Mouse (Mus musculus): ENCODE measurements around the gene Slc16a8. TPM values are rescaled to one million over a fixed set of nuclear protein-coding genes. Genes with fewer than 3 reads are reported as not detected.

The Slc16a8 gene
- polyA plus RNA-seq, 1 experiment from 2014 or later, result 0.50 TPM

DNA sequence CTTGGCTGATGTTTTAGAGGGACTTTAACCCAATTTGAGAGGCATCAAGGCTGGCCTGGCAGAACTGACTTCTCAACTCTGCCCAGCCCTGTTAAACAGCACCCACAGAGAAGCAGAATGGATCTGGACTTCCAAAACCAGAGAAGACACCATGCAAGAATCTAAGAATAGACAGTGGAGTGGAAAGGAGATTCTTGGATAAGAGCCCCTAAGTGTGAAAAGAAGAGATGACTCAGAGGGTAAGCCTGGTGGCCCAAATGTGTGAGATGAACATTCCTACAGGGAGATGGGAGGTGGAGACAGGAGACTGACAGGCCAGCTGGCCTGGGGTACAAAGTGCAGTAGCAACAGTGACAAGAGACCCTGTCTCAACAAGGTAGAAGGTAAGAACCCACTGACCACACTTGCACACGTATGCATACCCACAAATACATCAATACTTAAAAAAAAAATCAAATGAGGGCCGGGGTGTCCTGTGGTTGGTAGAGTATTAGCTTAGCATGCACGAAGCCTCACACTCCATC lies 8.3 kb upstream of the Slc16a8 start:
- H3K4me2 ChIP-seq (replicated peaks), result peak overlapping the region; percentile 100; the same call in 1 of the 2 replicates
- WGBS, result 90% methylated on average over 3 of the region's 3 CpGs
- H3K9me3 ChIP-seq, result no peaks in the 10 kb centered on the region
- H3K9ac ChIP-seq, result no peak overlapping the region
- peaks cover 19% of the 10 kb centered on the region; the same call in 1 of the 2 replicates for H3K4me1 ChIP-seq
- peaks cover 52% of the 10 kb centered on the region for H3K27me3 ChIP-seq
- ATAC-seq (ENCODE audit: insufficient number of reproducible peaks, insufficient read depth, low FRiP score, low TSS enrichment), result no peak
- no peak overlapping the region for H3K27ac ChIP-seq
- no peak overlapping the region for H3K4me3 ChIP-seq
- no peaks in the 10 kb centered on the region for H3K36me3 ChIP-seq

DNA sequence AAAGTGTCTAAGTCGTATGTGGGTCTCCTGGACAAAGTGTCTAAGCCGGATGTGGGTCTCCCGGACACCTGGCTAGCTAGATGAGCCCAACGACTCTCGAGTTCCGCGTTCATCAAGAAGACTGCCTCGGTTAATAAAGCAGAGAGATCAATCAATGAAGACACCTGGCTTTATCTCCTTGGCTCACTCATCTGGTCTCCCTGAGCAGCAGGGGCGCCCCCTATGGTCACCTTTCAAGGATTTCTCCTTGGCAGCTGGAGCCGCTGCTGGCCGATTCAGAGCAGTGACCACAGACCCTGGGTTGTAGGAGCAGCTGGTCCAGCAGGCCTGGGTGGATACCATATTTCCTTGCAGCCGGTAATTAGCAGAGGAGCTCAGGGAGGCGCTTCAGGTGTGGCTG lies 7.8 kb upstream of the Slc16a8 start:
- Histone ChIP-seq H3K9me3 (no peaks in the 10 kb centered on the region), H3K4me3 (no peak overlapping the region), H3K9ac (no peak overlapping the region), H3K27ac (no peak overlapping the region), H3K27me3 (peaks cover 52% of the 10 kb centered on the region), H3K36me3 (no peaks in the 10 kb centered on the region), H3K4me2 (replicated peaks) (peak overlapping the region; percentile 100), H3K4me1 (peaks cover 19% of the 10 kb centered on the region; the same call in 1 of the 2 replicates)
- no peak for ATAC-seq (ENCODE audit: insufficient number of reproducible peaks, insufficient read depth, low FRiP score, low TSS enrichment)
- 22% methylated on average over 13 of the region's 13 CpGs for WGBS

DNA sequence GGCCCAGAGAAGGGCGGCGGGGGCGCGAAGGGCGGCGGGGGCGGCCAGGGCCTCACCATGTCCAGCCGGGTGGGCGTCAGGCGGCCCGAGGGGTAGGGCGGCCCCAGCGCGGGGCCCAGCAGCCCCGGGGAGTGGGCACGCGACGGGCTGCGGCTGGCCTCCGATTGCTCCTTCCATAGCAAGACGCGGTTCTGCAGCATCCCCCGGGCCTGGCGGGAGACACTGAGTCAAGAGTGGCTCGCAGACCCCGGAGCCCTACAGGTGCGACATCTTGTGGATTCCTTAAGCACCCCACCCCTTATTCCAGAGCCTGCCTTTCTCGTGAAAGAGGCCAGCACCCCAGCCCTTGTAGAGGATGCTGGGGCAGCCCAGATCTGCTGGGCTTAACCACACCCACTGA lies 7.2 kb upstream of the Slc16a8 start:
- H3K4me1 ChIP-seq, result peaks cover 19% of the 10 kb centered on the region; the same call in 1 of the 2 replicates
- peaks cover 52% of the 10 kb centered on the region for H3K27me3 ChIP-seq
- no peaks in the 10 kb centered on the region for H3K36me3 ChIP-seq
- peak; percentile 41 for ATAC-seq (ENCODE audit: insufficient number of reproducible peaks, insufficient read depth, low FRiP score, low TSS enrichment)
- H3K27ac ChIP-seq, result no peak overlapping the region
- WGBS, result 1% methylated on average over 26 of the region's 28 CpGs
- H3K4me3 ChIP-seq, result peak overlapping the region; percentile 77
- H3K4me2 ChIP-seq (replicated peaks), result peak overlapping the region; percentile 100
- H3K9ac ChIP-seq, result peak overlapping the region; percentile 71
- no peaks in the 10 kb centered on the region for H3K9me3 ChIP-seq

DNA sequence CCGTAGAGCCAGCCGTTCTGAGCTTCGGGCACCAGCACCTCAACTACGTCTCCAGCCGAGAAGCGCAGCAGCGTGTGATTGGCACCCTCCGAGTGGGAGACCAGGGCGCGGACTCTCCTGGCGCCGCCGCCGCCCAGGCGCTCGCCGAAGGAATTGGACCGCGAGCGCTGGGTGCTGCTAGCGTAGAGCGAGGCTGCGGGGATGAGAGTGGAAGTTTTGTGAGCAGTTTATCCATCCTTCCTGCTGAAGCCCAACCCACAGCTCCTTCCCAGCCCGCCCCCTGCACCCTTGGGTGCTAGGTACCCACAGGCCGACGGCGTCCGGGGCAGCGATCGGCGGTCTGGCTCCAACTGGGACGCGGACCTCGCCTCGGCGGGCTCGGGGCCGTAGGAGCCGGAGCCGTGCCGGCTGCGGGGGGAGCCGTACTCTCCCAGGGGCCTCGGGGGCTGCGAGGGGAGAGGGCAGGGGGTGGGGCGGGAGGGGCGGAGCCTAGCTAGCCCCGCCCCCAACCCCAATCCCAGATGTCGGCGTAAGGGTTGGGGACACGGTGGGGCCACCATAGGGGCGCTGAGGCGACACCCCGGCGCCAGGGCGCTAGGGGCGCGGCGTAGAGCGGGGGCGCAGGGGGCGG lies 6.6 kb upstream of the Slc16a8 start:
- Histone ChIP-seq H3K27ac (no peak overlapping the region), H3K36me3 (no peaks in the 10 kb centered on the region), H3K27me3 (peaks cover 52% of the 10 kb centered on the region), H3K4me2 (replicated peaks) (peak overlapping the region; percentile 100), H3K4me3 (peak overlapping the region; percentile 77), H3K4me1 (peaks cover 19% of the 10 kb centered on the region; the same call in 1 of the 2 replicates), H3K9ac (peak overlapping the region; percentile 71), H3K9me3 (no peaks in the 10 kb centered on the region)
- ATAC-seq (ENCODE audit: insufficient number of reproducible peaks, insufficient read depth, low FRiP score, low TSS enrichment), result peak; percentile 47
- 2% methylated on average over 54 of the region's 62 CpGs for WGBS

DNA sequence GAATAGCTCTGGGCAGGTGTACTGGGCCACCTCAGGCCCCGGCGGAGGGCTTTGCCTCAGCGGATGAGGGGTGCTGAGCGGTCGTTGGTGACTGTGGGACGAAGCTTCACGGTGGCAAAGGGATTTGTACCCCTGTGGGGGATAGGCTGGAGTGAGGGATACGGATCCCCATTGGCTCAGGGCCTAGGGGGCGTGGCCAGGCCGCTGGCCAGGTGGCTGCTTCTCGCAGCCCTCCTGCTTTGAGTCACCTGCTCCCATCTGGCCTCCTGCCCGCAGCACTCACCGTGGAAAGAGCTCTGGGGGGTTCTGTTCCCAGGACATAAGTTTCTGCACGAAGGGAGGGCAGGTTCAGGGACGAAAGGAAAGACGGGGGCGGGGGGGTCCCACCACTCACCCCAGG lies 4.0 kb upstream of the Slc16a8 start:
- Histone ChIP-seq H3K36me3 (no peaks in the 10 kb centered on the region), H3K27me3 (peaks cover 66% of the 10 kb centered on the region), H3K27ac (no peak overlapping the region), H3K4me3 (no peak overlapping the region), H3K9ac (no peak overlapping the region), H3K4me2 (replicated peaks) (no peak overlapping the region), H3K4me1 (peaks cover 19% of the 10 kb centered on the region; the same call in 1 of the 2 replicates), H3K9me3 (no peaks in the 10 kb centered on the region)
- WGBS, result 36% methylated on average over 17 of the region's 17 CpGs
- ATAC-seq (ENCODE audit: insufficient number of reproducible peaks, insufficient read depth, low FRiP score, low TSS enrichment), result no peak

DNA sequence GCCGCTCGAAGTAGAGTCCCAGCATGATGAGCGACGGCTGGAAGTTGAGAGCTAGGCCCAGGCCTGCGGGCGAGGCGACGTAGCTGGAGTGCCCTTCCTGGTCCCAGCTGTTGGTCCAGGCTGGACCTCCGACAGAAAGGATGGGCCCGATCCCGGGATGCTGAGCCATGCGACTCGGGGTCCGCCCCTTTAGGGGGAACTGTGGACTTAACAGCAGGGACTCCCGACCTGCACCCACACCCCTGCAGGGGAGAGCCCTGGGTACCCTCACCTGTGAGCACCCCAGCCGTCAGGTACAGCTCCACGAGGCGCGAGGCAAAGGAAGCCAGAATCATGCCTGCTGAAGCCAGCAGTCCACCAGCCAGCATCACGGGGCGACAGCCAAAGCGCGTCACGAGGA lies 2.0 kb downstream of the Slc16a8 start:
- Histone ChIP-seq H3K9ac (peak overlapping the region; percentile 66), H3K4me2 (replicated peaks) (peak overlapping the region; percentile 73), H3K27me3 (peaks cover 44% of the 10 kb centered on the region), H3K4me3 (peak overlapping the region; percentile 37), H3K27ac (no peak overlapping the region), H3K9me3 (no peaks in the 10 kb centered on the region), H3K4me1 (peaks cover 20% of the 10 kb centered on the region), H3K36me3 (peaks cover 17% of the 10 kb centered on the region)
- no peak for ATAC-seq (ENCODE audit: insufficient number of reproducible peaks, insufficient read depth, low FRiP score, low TSS enrichment)
- WGBS, result 30% methylated on average over 24 of the region's 24 CpGs

DNA sequence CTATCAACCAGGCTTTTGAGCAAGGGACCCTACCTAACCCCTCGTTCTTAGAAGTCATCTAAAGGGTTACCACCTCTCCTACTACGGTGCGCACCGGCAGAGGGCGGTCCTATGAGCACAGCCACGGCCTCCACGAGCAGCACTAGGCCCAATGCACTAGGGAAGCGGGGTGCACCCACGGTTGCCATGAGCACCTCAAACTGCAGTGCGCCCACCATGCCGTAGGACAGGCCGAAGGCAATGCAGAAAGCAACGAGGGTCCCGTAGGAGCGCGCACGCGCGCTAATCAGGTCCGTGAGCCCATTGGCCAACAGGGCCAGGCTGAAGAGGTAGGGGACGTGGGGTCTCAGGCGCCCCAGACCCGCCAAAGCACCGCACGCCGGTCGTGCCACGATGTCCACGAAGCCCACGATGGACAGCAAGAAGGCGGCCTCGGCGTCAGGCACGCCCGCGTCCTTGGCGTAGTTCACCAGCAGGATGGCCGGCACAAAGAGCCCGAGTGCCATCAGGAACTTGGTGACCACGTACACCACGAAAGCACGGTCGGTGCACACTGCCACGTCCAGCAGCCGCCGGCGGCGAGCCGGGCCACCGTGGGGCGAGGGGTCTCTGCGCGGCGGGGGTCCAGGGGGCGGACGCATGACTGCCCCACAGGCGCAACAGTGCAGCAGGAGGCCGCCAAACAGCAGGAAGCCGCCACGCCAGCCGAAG lies 2.6 kb downstream of the Slc16a8 start:
- H3K9me3 ChIP-seq, result no peaks in the 10 kb centered on the region
- peak overlapping the region; percentile 66 for H3K9ac ChIP-seq
- 4% methylated on average over 57 of the region's 61 CpGs for WGBS
- no peak overlapping the region for H3K27ac ChIP-seq
- H3K4me1 ChIP-seq, result peaks cover 20% of the 10 kb centered on the region
- H3K27me3 ChIP-seq, result peaks cover 44% of the 10 kb centered on the region
- ATAC-seq (ENCODE audit: insufficient number of reproducible peaks, insufficient read depth, low FRiP score, low TSS enrichment), result 0 out of 2 replicates have a peak, but pooled peaks have one; percentile 41
- peak overlapping the region; percentile 73 for H3K4me2 ChIP-seq (replicated peaks)
- peak overlapping the region; percentile 37 for H3K4me3 ChIP-seq
- H3K36me3 ChIP-seq, result peaks cover 20% of the 10 kb centered on the region

DNA sequence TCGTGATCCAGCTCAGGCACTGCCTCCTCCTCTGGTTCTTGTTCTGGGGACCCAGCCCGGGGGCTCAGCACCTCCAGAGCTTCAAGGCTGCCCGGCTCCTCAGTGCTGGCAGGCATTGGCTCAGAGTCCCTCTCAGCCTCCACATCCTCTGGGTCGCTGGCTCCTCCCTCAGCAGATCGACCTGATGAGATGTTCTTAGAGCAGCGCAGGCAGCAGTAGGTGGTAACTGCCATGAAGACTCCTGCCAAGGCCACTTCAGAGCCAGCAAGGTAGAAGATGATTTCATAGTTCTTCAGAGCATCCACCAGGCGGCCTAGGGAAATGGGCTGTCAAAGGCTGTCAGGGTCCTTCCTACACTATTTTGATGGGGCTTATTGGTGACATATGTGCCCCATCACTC lies 3.4 kb downstream of the Slc16a8 start:
- peaks cover 20% of the 10 kb centered on the region for H3K4me1 ChIP-seq
- peaks cover 28% of the 10 kb centered on the region for H3K36me3 ChIP-seq
- no peak overlapping the region for H3K4me2 ChIP-seq (replicated peaks)
- H3K9me3 ChIP-seq, result no peaks in the 10 kb centered on the region
- no peak overlapping the region for H3K9ac ChIP-seq
- H3K27me3 ChIP-seq, result peaks cover 44% of the 10 kb centered on the region
- no peak for ATAC-seq (ENCODE audit: insufficient number of reproducible peaks, insufficient read depth, low FRiP score, low TSS enrichment)
- 59% methylated on average over 7 of the region's 7 CpGs for WGBS
- no peak overlapping the region for H3K27ac ChIP-seq
- H3K4me3 ChIP-seq, result no peak overlapping the region

DNA sequence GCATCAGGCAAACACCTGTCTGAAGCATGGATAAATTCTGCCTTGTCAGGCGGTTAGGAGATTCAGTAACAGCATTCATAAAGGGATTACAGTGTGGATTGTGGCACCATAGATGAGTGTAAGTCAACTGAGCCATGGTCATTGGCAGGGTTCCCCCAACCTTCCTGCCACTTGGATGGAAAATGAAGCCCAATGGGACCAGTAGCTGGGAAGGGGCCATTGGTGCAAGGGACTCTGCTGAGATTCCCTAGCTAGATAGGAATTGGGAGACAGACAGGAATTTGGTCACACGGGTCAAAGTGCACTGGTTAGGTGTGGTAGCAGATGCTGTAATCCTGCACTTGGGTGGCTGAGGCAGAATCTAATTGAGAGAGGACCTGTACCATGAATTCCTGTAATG lies 4.3 kb downstream of the Slc16a8 start:
- Histone ChIP-seq H3K36me3 (peaks cover 37% of the 10 kb centered on the region), H3K9me3 (no peaks in the 10 kb centered on the region), H3K4me2 (replicated peaks) (no peak overlapping the region), H3K27me3 (peaks cover 44% of the 10 kb centered on the region), H3K4me3 (no peak overlapping the region), H3K9ac (no peak overlapping the region), H3K4me1 (peaks cover 20% of the 10 kb centered on the region), H3K27ac (no peak overlapping the region)
- ATAC-seq (ENCODE audit: insufficient number of reproducible peaks, insufficient read depth, low FRiP score, low TSS enrichment), result no peak
- 69% methylated on average over 2 of the region's 2 CpGs for WGBS

DNA sequence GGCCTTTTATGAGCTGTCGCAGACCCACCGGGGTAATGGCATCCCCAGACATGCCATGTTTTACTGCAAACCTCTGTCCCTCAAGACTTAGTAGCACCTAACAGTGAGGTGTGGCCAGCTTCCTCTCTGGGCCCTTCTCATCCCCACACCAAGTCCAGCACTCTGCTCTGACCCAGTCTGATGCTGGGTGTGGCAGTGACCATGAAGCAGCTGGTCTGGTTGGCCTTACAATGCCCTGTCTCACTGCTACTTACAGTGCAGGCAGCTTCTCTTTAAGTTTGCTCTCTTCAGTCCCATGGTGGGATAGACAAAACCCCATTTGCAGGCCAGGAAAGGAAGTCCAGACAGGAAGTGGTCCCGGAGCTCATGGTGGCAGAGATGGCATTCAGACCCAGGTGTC lies 9.2 kb downstream of the Slc16a8 start:
- no peaks in the 10 kb centered on the region for H3K9me3 ChIP-seq
- H3K4me3 ChIP-seq, result no peak overlapping the region
- H3K9ac ChIP-seq, result no peak overlapping the region
- ATAC-seq (ENCODE audit: insufficient number of reproducible peaks, insufficient read depth, low FRiP score, low TSS enrichment), result no peak
- H3K27ac ChIP-seq, result no peak overlapping the region
- no peak overlapping the region for H3K4me2 ChIP-seq (replicated peaks)
- WGBS, result 89% methylated on average over 3 of the region's 3 CpGs
- no peaks in the 10 kb centered on the region for H3K27me3 ChIP-seq
- peaks cover 73% of the 10 kb centered on the region for H3K36me3 ChIP-seq
- no peaks in the 10 kb centered on the region for H3K4me1 ChIP-seq

DNA sequence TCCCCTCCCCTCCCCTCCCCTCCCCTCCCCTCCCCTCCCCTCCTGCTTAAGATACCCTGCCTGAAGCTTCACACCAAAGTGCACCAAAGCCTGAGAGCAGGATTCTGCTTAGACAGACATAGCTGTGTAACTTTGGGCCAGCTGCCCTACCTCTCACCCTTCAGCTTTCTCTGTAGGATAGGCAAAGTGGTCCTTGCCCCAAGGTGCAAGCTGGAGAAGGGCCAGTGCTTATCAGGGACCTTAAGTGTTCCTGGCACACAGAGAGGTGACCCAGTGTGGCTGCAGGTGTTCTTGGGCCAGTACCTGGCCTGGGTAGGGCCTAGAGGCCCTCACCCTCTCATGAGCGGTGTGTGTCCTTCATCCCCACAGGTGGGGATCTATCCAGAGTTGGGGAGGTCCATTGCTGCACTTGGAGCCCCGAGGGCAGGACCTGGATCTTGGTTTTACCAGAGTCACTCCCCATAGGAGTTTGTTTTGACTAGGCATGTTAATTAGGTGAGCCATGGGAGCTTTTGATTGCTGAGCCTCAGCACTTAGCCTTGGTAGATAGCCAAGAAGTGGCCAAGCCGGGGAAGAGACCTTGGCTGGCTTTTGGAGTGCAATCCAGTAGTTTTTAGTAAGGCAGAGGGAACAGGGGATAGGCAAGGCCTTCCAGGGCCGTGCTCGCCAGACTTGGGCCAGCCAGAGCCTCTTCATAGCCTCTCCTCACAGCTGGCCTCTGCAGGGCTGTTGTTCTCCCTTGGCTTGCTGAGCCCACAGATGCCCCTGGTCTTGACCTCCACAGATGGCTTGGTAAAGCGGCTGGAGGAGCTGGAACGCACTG lies 10.3 kb downstream of the Slc16a8 start:
- peaks cover 82% of the 10 kb centered on the region for H3K36me3 ChIP-seq
- H3K27ac ChIP-seq, result no peak overlapping the region
- 62% methylated on average over 7 of the region's 7 CpGs for WGBS
- no peak overlapping the region for H3K4me3 ChIP-seq
- no peak overlapping the region for H3K4me2 ChIP-seq (replicated peaks)
- no peak for ATAC-seq (ENCODE audit: insufficient number of reproducible peaks, insufficient read depth, low FRiP score, low TSS enrichment)
- no peaks in the 10 kb centered on the region for H3K9me3 ChIP-seq
- H3K9ac ChIP-seq, result 0 out of 2 replicates have a peak overlapping the region, but pooled peaks have one; percentile 8
- H3K27me3 ChIP-seq, result no peaks in the 10 kb centered on the region
- H3K4me1 ChIP-seq, result no peaks in the 10 kb centered on the region
